Mouse (Mus musculus) WW6 (cell line): ENCODE data around the gene Dhcr24.
A peak's percentile ranks its signal among the peaks of the same experiment; 100 is the strongest.

Experiments
- DNase-seq: peaks from one replicate; pipeline ENCODE4 v3.0.0-alpha.2; 2013; ENCODE audit warnings: low read depth, low spot score

The Dhcr24 gene

DNA sequence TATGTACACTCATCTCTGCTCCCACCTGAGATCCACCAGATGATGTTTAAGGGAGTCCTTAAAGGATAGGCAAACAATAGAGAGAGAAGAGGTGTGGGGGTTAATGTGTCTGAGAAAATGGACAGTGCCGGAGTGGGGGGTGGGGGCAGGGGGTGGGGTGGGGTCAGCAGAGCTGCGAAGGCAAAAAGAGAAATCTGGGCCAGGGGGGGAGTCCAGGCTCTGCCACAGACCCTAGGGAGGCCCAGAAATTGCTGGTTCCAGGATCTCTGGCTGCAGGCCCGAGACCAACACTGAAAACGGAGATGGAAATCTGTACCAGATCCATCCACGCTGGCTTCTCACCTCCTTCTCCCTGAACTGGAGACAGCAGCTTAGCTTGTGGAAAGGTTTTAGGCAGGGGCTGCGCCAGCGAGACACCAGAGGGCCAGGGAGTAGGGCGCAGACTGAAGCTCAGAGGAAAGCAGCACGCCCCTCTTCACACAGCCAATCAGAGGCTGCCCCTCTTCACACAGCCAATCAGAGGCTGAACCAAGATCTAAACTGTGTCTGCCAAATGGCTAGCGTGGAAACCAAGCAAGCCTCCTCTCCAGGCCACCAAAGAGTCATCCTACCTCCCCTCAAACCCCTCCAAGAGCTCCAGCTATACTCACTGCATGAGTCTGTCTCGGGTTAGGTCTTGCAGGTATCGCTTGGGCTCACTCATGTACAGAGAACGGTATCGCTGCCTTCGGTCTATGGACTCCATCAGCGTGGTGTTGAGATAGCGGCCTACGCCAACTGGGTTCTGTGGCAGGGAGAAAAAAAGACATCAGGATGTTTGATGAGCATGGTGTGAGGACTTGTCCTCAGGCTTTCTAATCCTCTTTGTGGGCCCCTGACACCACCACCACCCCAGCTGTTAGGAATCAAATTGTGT, 46.1 kb downstream of the Dhcr24 start:
- peak; percentile 56 for DNase-seq

DNA sequence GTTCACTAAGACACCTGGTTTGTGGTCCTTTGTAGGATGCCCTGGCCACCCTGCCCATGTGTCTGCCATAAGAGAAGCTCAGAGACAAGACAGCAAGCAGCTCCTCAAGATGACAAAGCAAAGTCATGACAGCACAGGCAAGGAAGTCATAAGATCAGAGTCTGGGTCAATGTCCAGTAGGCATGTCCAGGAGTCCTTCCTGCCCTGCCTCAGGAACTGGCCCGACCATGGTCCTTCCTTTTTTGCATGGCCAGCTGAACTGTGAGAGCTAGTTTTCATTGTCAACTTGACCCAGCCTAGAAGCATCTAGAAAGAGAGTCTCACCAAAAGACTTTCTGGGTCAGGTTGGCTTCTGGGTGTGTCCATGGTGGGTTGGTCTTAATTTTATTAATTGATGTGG, 47.1 kb downstream of the Dhcr24 start:
- no peak for DNase-seq

DNA sequence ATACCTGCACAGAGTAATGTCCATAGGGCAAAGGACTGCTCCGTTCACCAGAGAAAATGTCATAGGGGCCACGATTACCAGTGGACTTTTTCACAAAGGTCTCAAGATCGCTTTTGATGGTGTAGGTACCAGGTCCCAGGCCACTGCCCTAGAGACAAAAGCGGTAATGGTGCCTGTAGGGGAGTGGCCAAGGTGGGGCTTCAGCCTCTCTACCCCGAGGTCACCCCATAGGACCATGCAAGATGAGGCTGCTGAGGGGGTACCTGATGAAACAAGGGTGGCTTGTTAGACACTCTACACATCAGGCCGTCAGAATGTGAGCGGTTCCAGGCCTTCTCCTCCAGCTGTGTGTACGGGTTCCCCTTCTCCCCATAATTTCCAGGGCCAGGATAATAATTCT, 52.3 kb downstream of the Dhcr24 start:
- DNase-seq, result no peak

DNA sequence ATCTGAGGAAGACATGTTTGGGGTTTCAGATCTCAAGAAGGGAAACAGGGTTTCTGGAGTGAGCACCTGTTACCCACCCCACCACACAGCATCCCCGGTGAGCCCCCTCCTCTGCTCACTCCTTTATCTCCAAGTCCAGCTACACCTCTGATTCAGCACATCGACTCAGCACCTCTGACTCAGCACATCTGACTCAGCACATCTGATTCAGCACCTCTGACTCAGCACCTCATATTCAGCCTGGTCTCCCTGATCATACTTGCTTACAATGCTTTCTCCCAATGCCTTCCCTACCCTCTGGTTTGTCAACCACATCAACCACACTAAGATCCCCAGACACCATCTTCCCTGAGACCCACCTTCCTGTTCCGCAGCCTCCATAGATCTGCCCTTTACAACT, 52.7 kb downstream of the Dhcr24 start:
- DNase-seq, result no peak

DNA sequence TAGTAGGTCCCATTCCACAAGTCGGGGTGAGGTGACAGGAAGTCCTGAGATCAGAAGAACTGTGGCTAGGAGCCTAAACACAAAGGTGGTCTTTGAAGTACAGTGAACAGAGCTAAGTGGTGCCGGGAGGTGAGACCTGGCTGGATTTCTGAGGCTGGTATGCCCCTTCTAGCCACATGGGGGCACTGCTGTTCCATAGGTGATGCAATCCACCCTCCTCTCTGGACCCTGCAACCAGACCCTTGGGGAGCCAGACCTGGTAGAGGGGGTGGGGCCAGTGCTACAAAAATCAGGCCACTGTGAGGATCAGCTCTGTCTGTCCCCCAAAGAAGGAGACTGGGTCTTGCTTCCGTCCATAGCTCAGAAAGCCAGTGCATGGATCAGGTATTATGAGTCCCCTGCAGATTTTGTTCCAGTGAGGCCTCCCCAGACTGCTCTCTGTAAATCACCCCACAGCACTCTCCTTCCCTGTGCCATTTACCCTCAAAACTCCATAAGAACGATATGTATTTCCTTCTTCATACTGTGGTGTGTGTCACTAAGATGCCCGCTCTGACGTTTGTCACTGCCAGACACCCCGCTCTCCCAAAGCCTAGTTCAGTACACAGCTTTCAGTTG, 53.5 kb downstream of the Dhcr24 start:
- no peak for DNase-seq

DNA sequence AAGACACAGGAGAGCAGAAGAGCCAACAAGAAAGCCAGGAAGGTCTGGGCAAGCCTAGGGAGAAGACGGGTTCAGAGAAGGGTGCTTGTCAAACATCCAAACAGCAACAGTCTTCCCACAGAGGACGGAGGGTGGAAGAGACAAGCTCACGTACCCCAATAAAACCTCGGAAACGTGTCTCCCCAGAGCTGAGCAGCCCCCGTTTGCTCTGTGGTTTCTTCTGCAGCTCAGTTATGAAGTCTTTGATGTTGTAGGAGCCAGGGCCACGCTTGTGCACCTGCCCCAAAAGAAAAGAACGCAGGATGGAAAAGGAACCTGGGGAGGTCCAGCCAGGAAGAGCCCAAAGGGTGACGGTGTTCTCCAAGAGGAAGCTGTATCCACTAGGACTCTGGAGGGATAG, 54.0 kb downstream of the Dhcr24 start:
- DNase-seq, result no peak

DNA sequence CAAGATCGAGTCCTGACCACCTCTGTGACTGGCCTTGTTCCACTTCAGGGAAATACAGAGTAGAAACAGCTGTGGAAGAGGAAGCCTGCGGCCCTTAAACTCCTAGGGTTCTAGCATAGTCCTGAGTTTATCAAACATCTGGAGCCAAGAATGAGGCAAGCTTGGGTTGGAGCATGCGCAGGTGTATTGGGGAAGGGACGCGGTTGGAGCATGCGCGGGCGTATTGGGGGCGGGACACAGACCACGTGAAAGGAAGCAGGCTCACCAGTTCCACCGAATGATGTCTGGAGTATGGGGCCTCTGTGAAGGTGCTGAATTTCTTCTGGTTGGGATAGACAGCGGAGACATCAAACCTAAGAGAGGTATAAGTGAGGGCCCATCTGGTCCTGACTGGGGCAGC, 54.8 kb downstream of the Dhcr24 start:
- DNase-seq, result no peak

DNA sequence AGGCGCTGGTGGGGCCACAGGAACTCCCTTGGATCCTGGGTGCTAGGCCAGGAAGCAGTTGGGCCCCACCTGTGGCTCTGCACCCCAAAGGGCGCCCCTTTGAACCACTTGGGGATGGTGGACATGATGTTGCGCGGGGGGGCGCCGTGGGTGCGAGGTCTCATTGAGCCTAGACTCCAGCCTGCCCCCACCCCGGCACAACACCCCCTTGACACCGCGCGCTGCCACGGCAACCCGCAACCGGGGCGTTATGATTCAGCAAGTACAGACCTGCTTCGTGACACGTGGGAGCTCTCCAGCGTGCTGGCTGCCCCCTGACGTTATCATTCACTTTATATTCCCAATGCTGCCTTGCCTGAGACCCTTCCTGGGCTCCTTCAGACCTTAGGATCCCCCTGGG, 56.2 kb downstream of the Dhcr24 start, which contains the start of gene Lexm:
Gene Lexm (minus strand): TSS at position 186 of the 400 bp plus-strand sequence.
- DNase-seq, result no peak

DNA sequence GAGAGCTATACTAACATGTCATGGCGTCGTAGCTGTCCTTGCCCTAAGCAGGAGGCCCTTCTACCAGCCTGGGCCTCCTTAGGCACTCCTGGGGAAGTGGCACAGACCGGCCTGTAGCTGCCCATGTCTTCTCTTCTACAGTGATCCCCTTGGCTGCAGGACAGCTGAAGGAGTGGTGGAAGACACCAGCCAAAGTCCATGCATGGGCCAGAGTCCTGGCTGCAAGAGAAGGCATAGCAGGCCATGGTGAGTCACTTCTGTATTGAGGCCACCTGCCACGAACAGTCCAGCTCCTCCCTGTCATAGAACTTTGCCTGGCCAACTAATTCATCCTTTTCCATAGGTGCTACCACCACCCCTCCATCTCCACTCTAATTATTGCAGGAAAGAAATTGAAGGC, 58.1 kb downstream of the Dhcr24 start:
- DNase-seq, result no peak

DNA sequence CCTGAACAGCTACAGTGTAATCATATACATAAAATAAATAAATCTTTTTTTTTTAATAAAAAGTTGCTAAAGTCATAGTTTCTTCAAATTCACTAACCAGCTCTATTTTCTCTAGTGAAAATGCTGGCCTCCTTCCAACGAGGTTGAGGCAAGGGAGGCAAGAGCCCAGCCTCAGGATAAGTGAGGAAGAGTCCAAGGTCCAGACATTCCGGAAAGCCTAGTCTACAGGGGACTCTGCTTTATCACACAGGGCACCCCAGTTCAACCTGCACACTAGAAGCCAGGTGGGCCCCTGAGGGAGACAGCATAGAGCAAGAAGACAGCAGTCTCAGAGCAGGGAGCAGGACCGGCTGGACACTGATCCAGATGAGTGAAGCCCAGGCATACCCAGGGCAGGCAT, 60.6 kb downstream of the Dhcr24 start:
- DNase-seq, result no peak

DNA sequence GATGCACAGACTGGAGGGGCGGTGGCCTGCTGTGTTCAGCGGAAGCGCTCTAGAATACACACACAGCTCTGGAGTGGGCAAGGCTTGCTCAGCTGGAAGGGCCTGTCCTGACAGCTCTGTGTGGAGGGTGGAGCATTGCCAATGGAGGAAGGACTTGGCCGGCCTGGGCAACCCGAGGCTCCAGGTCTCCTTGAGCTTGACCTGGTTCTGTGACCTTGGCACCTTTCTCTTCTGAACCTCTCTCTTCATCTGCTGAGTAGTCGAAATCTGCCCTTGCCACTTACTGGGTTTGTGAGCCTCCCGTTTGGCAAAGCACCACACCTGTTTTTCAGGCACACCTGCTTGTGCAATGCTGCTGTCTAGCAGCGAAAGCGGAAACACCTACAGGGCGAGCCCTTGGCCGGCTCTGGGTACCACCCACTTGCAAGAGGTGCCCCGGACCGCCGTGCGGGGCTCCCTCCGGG, 61.2 kb downstream of the Dhcr24 start, which contains the start of gene Ttc22:
Gene Ttc22 (plus strand): TSS at position 403 of the 464 bp plus-strand sequence.
- DNase-seq, result no peak

DNA sequence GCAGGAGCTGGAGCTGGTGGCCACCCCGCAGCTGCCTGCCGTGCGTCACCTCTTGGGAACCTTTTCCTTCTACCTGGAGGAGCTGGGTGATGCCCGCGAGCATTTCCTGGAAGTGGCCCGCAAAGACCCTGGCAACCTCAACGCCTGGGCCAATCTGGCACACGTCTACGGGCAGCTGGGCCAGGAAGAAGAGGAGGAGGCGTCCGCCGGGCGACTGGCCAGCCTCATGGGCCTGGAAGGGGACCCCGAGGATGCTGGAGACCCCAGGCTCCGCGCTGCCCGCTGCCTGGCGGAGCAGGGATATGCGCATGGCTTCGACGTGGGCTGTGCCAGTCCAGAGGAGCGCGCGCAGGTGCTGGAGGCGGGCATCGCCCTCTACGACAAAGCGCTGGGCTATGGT, 61.9 kb downstream of the Dhcr24 start:
- no peak for DNase-seq

DNA sequence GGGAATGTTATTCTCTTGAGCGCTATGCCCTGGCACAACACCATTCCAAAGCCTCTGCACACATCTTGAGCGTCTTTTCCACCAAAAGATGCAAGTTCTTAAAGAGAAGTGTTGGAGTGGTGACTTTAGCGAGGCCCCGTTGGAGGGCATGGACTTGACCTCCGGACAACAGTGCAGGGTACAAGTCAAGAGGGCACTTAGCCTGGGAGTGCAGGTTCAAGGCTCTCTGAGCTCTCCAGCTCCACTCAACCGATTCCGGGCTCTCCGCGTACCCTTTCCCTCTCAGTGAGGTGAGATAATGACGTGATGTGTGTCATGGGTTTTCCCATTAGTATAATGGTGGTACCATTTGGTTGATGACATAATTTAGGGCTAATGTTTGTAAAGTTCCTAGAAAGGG, 63.4 kb downstream of the Dhcr24 start:
- DNase-seq, result no peak

DNA sequence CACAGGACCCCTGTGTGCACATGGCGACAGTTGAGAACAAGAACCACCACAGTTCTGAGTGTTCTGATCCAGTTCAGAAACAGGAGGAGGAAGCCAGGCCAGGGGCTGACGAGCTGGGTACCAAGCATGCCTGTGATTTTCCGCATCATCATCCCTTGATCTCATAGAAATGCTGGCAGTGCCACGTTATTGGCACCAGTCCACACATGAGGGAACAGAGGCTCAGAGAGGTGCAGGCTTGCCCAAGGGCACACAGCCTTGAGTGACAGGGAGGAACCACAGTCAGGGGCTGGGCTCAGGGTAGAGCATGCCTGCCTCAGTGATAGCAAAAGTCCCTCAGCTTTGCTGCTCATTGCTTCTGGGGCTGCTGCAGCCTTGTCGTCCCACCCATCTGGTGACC, 67.0 kb downstream of the Dhcr24 start:
- DNase-seq, result no peak

DNA sequence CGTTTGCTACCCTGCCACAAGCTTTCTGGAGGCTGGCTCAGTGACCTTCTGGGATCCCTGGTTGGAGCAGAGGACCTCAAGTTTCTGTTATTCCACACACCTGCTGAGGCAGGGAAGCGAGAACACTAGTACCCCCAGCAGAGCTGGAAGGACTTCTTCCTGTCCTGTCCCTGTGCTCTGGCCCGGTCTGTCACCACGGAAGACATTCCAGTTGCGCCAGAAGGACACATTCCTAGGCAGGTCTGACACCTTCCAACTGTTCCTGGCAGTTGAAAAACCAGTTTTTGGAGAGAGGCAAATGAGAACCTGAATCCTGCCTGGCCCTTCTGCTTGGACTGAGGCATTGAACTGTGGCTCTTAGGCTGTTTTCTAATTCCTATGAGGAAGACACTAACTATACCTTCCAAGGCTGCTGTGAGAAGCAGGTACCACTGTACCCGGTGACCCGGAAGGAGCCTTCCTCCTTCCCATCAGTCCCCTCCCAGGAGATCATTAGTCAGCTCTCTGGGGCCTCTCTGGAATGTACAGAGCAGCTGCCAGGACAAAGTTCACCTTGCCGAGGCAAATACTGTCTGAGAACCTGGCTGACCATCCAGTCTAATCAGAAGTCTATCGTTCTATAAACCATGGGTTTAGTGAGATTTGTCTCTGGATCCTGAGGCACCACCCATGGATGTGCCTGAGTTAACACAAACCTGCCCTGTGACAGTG, 68.0 kb downstream of the Dhcr24 start:
- DNase-seq, result no peak

DNA sequence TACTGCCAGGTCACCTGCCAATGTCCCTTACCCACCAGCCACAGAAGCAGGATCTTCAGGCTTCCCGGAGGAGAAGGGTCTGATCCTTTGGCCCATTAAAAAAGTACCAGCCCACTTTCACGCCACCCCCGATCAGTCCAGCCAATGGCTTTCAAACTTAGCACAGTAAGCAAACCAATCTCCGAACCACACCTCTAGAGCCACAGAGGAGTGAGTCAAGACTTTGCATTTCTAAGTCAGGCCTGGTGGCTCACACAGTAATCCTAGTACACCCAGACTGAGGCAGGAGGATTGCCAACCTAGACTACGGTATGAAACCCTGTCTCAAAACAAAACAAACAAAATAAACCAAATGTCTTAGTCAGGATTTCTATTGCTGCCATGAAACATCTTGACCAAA, 68.5 kb downstream of the Dhcr24 start:
- DNase-seq, result no peak

DNA sequence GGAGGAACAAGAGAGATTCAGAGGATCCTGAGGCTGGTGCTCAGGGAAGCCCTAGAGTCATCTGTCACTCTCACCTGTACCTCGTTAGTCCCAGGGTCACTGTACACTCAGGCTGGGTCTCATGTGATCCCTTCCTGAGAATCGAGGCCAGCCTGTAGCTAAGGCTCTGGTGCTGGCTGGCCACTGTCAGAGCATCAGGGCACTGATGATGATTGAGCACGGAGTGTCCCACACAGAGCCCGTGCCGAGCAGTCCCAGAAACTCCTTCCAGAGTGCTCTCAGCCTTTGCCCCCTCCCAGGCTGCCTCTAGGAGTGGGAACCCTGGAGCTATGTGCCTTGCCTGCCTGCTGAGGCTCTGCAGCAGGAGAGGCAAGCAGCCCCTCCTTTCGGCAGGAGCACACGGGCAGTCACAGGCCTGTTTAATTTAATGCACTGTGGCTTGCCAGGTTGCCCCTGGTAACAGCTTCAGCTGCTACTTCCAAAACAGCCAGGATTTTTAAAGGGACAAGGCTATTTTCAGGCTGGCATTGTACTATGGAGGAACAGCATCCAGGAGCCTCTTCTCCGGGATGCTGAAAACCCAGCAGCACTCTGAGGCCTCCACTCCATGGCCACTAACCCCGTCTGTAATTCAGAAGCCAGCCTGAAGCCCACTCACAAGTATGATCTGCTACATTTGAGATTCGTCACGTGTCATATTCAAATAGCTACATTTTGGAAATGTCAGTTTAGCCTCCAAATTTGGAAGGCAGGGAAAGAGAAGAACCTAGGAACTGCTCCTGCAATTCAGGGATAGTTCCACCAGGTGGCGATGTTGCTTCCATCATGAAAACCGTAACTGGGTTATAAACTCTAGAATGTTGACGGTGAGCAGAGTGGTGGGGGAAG, 69.7 kb downstream of the Dhcr24 start:
- DNase-seq, result no peak

DNA sequence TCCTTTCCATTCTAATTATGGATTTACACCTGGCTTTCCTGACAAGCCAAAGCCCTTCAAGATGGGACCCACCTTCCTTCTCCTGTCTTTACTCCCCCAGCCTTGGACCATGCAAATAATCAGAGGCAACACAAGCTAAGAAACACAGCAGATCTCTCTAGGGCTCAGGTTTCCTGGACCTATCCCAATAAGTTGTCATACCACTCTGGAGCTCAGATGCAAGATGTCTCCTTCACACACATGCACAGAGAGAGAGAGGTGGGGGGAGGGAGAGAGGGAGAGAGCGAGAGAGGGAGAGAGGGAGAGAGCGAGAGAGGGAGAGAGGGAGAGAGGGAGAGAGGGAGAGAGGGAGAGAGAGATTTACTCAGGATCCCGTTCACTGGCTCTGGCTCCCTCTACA, 71.5 kb downstream of the Dhcr24 start:
- DNase-seq, result no peak

DNA sequence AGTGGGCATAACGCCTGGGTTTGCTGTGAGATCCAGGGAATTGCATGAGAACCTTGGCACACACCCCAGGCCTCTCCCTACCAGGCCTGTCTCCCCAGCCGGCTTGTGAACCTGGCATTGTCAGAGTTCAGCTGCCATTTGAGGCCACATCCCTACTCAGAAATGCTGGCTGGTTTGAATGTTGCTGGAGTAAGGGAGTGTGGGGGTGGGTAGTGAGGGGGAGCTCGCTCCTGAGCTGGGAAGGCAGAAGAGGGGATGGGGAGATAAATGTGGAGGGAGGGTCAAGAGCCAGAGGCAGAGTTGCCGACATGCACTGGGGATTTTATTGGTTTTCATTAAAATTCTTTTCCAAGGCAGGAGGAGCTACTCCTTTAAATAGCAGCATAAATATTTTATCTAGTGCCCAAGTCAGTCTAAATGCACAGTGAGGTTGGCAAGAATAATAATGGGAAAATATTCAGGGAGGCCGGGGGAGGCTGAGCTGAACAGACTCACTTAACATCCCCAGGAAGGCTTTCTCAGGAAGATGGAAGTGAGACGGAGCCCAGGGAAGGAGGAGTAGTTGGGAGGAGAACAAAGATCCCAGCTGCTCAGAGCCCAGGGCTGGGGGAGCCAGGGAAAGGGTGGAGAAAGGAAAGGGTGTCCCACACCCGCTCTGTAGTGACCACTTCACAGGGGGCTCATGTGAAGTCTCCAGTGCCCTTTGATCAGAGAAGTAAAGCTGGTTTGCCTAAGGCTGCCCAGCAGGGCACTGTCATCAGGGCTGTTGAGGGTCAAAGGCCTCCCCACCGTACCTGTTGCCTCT, 72.6 kb downstream of the Dhcr24 start:
- DNase-seq, result no peak

DNA sequence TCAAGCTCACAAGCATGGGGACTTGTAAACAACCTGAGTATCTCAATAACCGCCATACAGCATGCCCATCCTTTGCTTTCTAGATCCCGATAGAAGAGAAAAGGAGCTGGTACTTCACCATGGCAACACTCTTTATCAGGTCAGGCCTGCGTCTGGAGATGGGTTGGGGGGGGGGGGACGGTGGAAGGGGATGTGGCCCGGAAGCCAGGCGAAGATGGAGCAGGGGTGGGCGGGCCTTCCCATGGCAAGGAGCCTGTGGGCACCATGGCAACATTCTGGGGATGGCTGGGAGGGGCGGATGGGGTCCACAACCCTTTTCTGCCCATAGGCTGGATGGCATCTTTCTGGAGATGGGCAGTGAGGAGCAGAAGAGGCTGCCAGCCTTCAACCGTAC, 73.2 kb downstream of the Dhcr24 start:
- no peak for DNase-seq
